8 mouse cellular contexts compared by ENCODE assay signal in the genomic region with DNA sequence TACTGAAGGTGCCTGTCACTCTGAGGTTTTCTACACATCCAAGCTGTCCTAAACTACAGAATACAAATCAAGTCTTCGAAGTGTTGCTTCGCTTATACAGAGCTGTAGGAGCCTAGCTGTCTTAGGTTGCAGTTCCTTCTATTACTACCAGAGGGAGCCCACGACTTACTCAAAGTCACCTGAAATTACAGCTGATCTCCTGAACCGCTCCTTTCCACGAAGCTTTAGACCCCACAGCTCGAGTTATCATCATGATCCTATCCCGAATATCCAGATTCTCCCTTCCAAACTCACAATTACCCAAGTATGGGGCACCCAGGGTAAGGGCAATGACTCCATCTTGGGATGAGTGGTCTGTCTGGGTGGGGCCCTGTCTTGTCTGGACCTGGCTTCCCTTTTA. TPM values are rescaled to one million over a fixed set of nuclear protein-coding genes. Genes with fewer than 3 reads are reported as not detected.
DNase-seq lines count a peak whose midpoint lies in the region; ATAC-seq and TF ChIP-seq lines count a peak whose summit lies in the region.

No protein-coding gene starts in this region.

- no peak overlapping the region for H3K4me3 ChIP-seq in CH12.LX (replicated peaks in 1 of 3; ENCODE audit: low read depth in 2 of 3, low read length in 2 of 3, poor library complexity in 1 of 3)
- no peak overlapping the region for H3K4me3 ChIP-seq in heart, postnatal 0 days (ENCODE audit: low read depth, low read length)
- H3K4me3 ChIP-seq in midbrain, embryonic 12.5 days: no peak overlapping the region

- no peaks in the 10 kb centered on the region for H3K36me3 ChIP-seq in CH12.LX (replicated peaks in 1 of 2; ENCODE audit: control insufficient read depth in 1 of 2, insufficient read depth in 1 of 2, low read length in 1 of 2)
- H3K36me3 ChIP-seq in heart, postnatal 0 days (replicated peaks; ENCODE audit: control insufficient read depth, insufficient read depth, low read length): no peaks in the 10 kb centered on the region
- no peaks in the 10 kb centered on the region for H3K36me3 ChIP-seq in midbrain, embryonic 12.5 days

- H3K9me3 ChIP-seq in CH12.LX (replicated peaks; ENCODE audit: low read length): no peaks in the 10 kb centered on the region
- H3K9me3 ChIP-seq in heart, postnatal 0 days (replicated peaks; ENCODE audit: control insufficient read depth, low read length): no peaks in the 10 kb centered on the region
- H3K9me3 ChIP-seq in midbrain, embryonic 12.5 days: no peaks in the 10 kb centered on the region

- peaks cover 16% of the 10 kb centered on the region for H3K27me3 ChIP-seq in CH12.LX (replicated peaks)
- peaks cover 19% of the 10 kb centered on the region; the same call in 1 of the 2 replicates for H3K27me3 ChIP-seq in heart, postnatal 0 days (ENCODE audit: control insufficient read depth, insufficient read depth, low read length)
- peaks cover 21% of the 10 kb centered on the region for H3K27me3 ChIP-seq in midbrain, embryonic 12.5 days

- TF ChIP-seq RAD21 in CH12.LX (IDR thresholded peaks at IDR 0.05; ENCODE audit: low read depth, low read length): peak; percentile 91

- peak; percentile 49 for DNase-seq in 3T3-L1 (ENCODE audit: low read depth, low spot score)
- peak; percentile 75 for DNase-seq in CH12.LX (ENCODE audit: extremely low read depth)
- peak; percentile 58 to 70 for DNase-seq in cerebellum, postnatal 25 days
- peak; percentile 61 for DNase-seq in heart, postnatal 0 days (ENCODE audit: low spot score)
- peak; percentile 16 for DNase-seq in large intestine, adult 2 months (ENCODE audit: low read depth, low spot score)
- DNase-seq in adipocyte (ENCODE audit: low spot score): no peak
- DNase-seq in adrenal gland, adult 2 months: no peak

- no peak for TF ChIP-seq EP300 in CH12.LX (IDR thresholded peaks at IDR 0.05; ENCODE audit: low read length)
- no peak for TF ChIP-seq EP300 in heart, postnatal 0 days (IDR thresholded peaks at IDR 0.05; ENCODE audit: low read depth)

- H3K9ac ChIP-seq in CH12.LX (ENCODE audit: insufficient read depth, low read depth): no peak overlapping the region; the same call in 1 of the 2 replicates
- no peak overlapping the region for H3K9ac ChIP-seq in heart, postnatal 0 days (replicated peaks; ENCODE audit: low read depth, low read length)
- no peak overlapping the region for H3K9ac ChIP-seq in midbrain, embryonic 12.5 days (replicated peaks)

- TF ChIP-seq POLR2A in CH12.LX (IDR thresholded peaks at IDR 0.05; ENCODE audit: low read depth, low read length): no peak

- peak; percentile 54; the same call in 1 of the 2 replicates for ATAC-seq in heart, postnatal 0 days (ENCODE audit: insufficient read depth, low read depth)
- peak; percentile 48; the same call in 1 of the 2 replicates for ATAC-seq in midbrain, embryonic 12.5 days (ENCODE audit: low FRiP score, low read depth)

- H3K27ac ChIP-seq in CH12.LX (ENCODE audit: insufficient read depth, low read depth): no peak overlapping the region
- H3K27ac ChIP-seq in heart, postnatal 0 days (ENCODE audit: low read depth): no peak overlapping the region
- H3K27ac ChIP-seq in midbrain, embryonic 12.5 days (replicated peaks): no peak overlapping the region

- in situ Hi-C loops in CH12.LX (cut with MboI; ENCODE audit: low pct_ligation_motif_present, low pct_unique_long_range_greater_than_20kb, low sequenced_read_pairs): loop anchor here (10.0 kb wide), 1 partner anchor 333 kb away; no protein-coding TSS in a partner anchor

- peak overlapping the region; percentile 72 for H3K4me2 ChIP-seq in CH12.LX (ENCODE audit: insufficient read depth, low read depth, poor library complexity, severe bottlenecking)
- peak overlapping the region; percentile 2; the same call in 1 of the 2 replicates for H3K4me2 ChIP-seq in heart, postnatal 0 days (ENCODE audit: low read depth, low read length)
- H3K4me2 ChIP-seq in midbrain, embryonic 12.5 days (replicated peaks): peak overlapping the region; percentile 37

- 20% methylated on average over 7 of the region's 7 CpGs for WGBS in heart, postnatal 0 days
- 12% methylated on average over 7 of the region's 7 CpGs for WGBS in large intestine, adult 2 months
- 27% methylated on average over 7 of the region's 7 CpGs for WGBS in midbrain, embryonic 12.5 days

- dilution Hi-C loops in CH12.LX (cut with MboI; ENCODE audit: extremely low pct_ligation_motif_present, extremely low pct_unique_long_range_greater_than_20kb, low sequenced_read_pairs): no loop called here

- peak; percentile 67 to 94; a peak in 3 of 4 replicates for TF ChIP-seq CTCF in CH12.LX (conservative IDR thresholded peaks at IDR 0.05 in 1 of 2, IDR thresholded peaks at IDR 0.05 in 1 of 2; ENCODE audit: low read depth in 2 of 2, low read length in 2 of 2)
- TF ChIP-seq CTCF in heart, postnatal 0 days (IDR thresholded peaks at IDR 0.05; ENCODE audit: low read depth): peak; percentile 68

- H3K4me1 ChIP-seq in CH12.LX (ENCODE audit: control insufficient read depth in 1 of 2, insufficient read depth in 2 of 2): peaks cover 5 to 22% of the 10 kb centered on the region in 2 experiments
- H3K4me1 ChIP-seq in heart, postnatal 0 days (ENCODE audit: control insufficient read depth, insufficient read depth): no peaks in the 10 kb centered on the region
- 0 out of 2 replicates have a peak, but pooled peaks cover 6% of the 10 kb centered on the region for H3K4me1 ChIP-seq in midbrain, embryonic 12.5 days

- no peaks in the 10 kb centered on the region for H3K79me2 ChIP-seq in CH12.LX (replicated peaks; ENCODE audit: control insufficient read depth, extremely low read depth, insufficient read depth, poor library complexity, severe bottlenecking)

TF ChIP-seq in CH12.LX, 34 proteins besides CTCF, POLR2A, EP300 and RAD21:
- TF ChIP-seq MAZ (IDR thresholded peaks at IDR 0.05; ENCODE audit: low read depth, low read length): no peak
- 0 out of 2 replicates have a peak, but pooled peaks have one; percentile 3 for TF ChIP-seq TCF12 (IDR thresholded peaks at IDR 0.05; ENCODE audit: low read depth, low read length)
- peak; percentile 71 for TF ChIP-seq ZC3H11A (IDR thresholded peaks at IDR 0.05; ENCODE audit: low read depth, low read length)
- no peak for TF ChIP-seq CHD2 (IDR thresholded peaks at IDR 0.05; ENCODE audit: low read length)
- TF ChIP-seq SMC3 (IDR thresholded peaks at IDR 0.05; ENCODE audit: low read depth, low read length): peak; percentile 90
- TF ChIP-seq IRF4 (IDR thresholded peaks at IDR 0.05; ENCODE audit: low read depth, low read length): peak; percentile 43; the same call in 1 of the 2 replicates
- TF ChIP-seq SIN3A (IDR thresholded peaks at IDR 0.05; ENCODE audit: low read length): peak; percentile 57; the same call in 1 of the 2 replicates

RNA-seq across cellular contexts. Expression of a gene that starts 12.3 kb away (rescaled TPM):
- total RNA-seq in CH12.LX (2012; rRNA removed) (not detected in 2 replicates), CH12.LX (2014; rRNA removed) (not detected in 2 replicates)
- not detected in 2 replicates for polyA plus RNA-seq in CH12.LX (2012; ENCODE audit: insufficient read length, low read depth)
- total RNA-seq in heart, postnatal 0 days (2014; rRNA removed; ENCODE audit: low replicate concordance): not detected in 2 replicates
- polyA plus RNA-seq in heart, postnatal 0 days (2015; fragmentation: Nextera tagmentation; extraction: Ambion mirVana): 0.70 and 0.71 TPM in 2 replicates
- polyA plus RNA-seq in large intestine, adult 2 months (2012; rRNA removed): 2.9 and 4.0 TPM in 2 replicates
- polyA plus RNA-seq in midbrain, embryonic 12.5 days (2016; fragmentation: Nextera tagmentation; extraction: Ambion mirVana): 2.9 and 3.0 TPM in 2 replicates
- total RNA-seq in adrenal gland, adult 2 months (2021): 1 to 10 TPM; 5.0 to 5.2 TPM
- polyA plus RNA-seq in adrenal gland, adult 2 months (2012; rRNA removed): 11.7 and 13.8 TPM in 2 replicates

RNA-seq across cellular contexts. Expression of a gene that starts 14.6 kb away (rescaled TPM):
- not detected in 2 replicates for total RNA-seq in CH12.LX (2012; rRNA removed)
- total RNA-seq in CH12.LX (2014; rRNA removed): not detected in 2 replicates
- not detected in 2 replicates for polyA plus RNA-seq in CH12.LX (2012; ENCODE audit: insufficient read length, low read depth)
- 0.84 TPM in 1 of 2 replicates, not detected in the other for total RNA-seq in heart, postnatal 0 days (2014; rRNA removed; ENCODE audit: low replicate concordance)
- polyA plus RNA-seq in heart, postnatal 0 days (2015; fragmentation: Nextera tagmentation; extraction: Ambion mirVana): 0.04 and 0.07 TPM in 2 replicates
- polyA plus RNA-seq in large intestine, adult 2 months (2012; rRNA removed): 0.38 and 0.47 TPM in 2 replicates
- polyA plus RNA-seq in midbrain, embryonic 12.5 days (2016; fragmentation: Nextera tagmentation; extraction: Ambion mirVana): 2.0 and 2.3 TPM in 2 replicates
- total RNA-seq in adrenal gland, adult 2 months (2021): 1 to 10 TPM in 1 of 2 experiments, under 1 TPM in 1; 0.55 to 1.3 TPM
- 2.9 and 4.1 TPM in 2 replicates for polyA plus RNA-seq in adrenal gland, adult 2 months (2012; rRNA removed)

RNA-seq across cellular contexts. Expression of a gene that starts 41.8 kb away (rescaled TPM):
- total RNA-seq in CH12.LX (2012; rRNA removed) (0.08 TPM in 1 of 2 replicates, not detected in the other), CH12.LX (2014; rRNA removed) (not detected in 2 replicates)
- not detected in 2 replicates for polyA plus RNA-seq in CH12.LX (2012; ENCODE audit: insufficient read length, low read depth)
- 18.1 and 23.7 TPM in 2 replicates for total RNA-seq in heart, postnatal 0 days (2014; rRNA removed; ENCODE audit: low replicate concordance)
- 26.6 and 29.4 TPM in 2 replicates for polyA plus RNA-seq in heart, postnatal 0 days (2015; fragmentation: Nextera tagmentation; extraction: Ambion mirVana)
- polyA plus RNA-seq in large intestine, adult 2 months (2012; rRNA removed): 42.1 and 49.6 TPM in 2 replicates
- polyA plus RNA-seq in midbrain, embryonic 12.5 days (2016; fragmentation: Nextera tagmentation; extraction: Ambion mirVana): 197 and 204 TPM in 2 replicates
- 100 to 1,000 TPM; 201 to 299 TPM for total RNA-seq in adrenal gland, adult 2 months (2021)
- 191 and 211 TPM in 2 replicates for polyA plus RNA-seq in adrenal gland, adult 2 months (2012; rRNA removed)

Comparison
In these comparisons a context has a peak if more than half of its experiments do, and no peak if none do; other contexts are left out.
1. DNase-seq: peak in 3T3-L1 (single experiment), CH12.LX (single experiment), cerebellum, postnatal 25 days (2 of 2), heart, postnatal 0 days (single experiment) and large intestine, adult 2 months (single experiment); none in adipocyte (single experiment) and adrenal gland, adult 2 months (single experiment).
2. H3K4me2 ChIP-seq: peak in every context shown above with its lines; median percentile 72 in CH12.LX; 37 in midbrain, embryonic 12.5 days; 2 in heart, postnatal 0 days.
3. RNA of a gene that starts 41.8 kb away (polyA plus RNA-seq): 191 to 211 TPM in adrenal gland, adult 2 months, 197 to 204 TPM in midbrain, embryonic 12.5 days, 42.1 to 49.6 TPM in large intestine, adult 2 months and 26.6 to 29.4 TPM in heart, postnatal 0 days; not detected in CH12.LX; every median in the first group is over 10 times any median in the second.